Mouse (Mus musculus): ENCODE data around the gene Shmt1. TPM values are rescaled to one million over a fixed set of nuclear protein-coding genes. Genes with fewer than 3 reads are reported as not detected.

Gene Shmt1
- total RNA-seq, 4 experiments from 2014 or later = 38.4 to 111 (median 73.2) TPM

GRCm38 (mm10) chr11:60790472-60790871 lies 21.0 kb downstream of the Shmt1 start:
- DNase-seq = no peak

- no peak for DNase-seq
Observed at GRCm38 (mm10) chr11:60787595-60787994, 23.9 kb downstream of the Shmt1 start.

GRCm38 (mm10) chr11:60784179-60784922 lies 27.2 kb downstream of the Shmt1 start:
- DNase-seq = no peak

- DNase-seq = no peak
Observed at GRCm38 (mm10) chr11:60779673-60780189, 31.8 kb downstream of the Shmt1 start.

- no peak for DNase-seq
Observed at GRCm38 (mm10) chr11:60777801-60778370, 33.6 kb downstream of the Shmt1 start.

- DNase-seq = peak; percentile 84
Observed at GRCm38 (mm10) chr11:60776829-60777740, 34.4 kb downstream of the Shmt1 start, which contains the start of the genes Top3a and Smcr8. Top3a (minus strand) TSS chr11:60777365. Smcr8 (plus strand) TSS chr11:60777524.

GRCm38 (mm10) chr11:60776107-60776828 lies 35.2 kb downstream of the Shmt1 start:
- DNase-seq = no peak

GRCm38 (mm10) chr11:60775578-60775977 lies 35.9 kb downstream of the Shmt1 start:
- DNase-seq = no peak

GRCm38 (mm10) chr11:60774841-60775240 lies 36.7 kb downstream of the Shmt1 start:
- no peak for DNase-seq

- DNase-seq = no peak
Observed at GRCm38 (mm10) chr11:60774158-60774689, 37.3 kb downstream of the Shmt1 start.

GRCm38 (mm10) chr11:60772161-60772560 lies 39.4 kb downstream of the Shmt1 start:
- no peak for DNase-seq

GRCm38 (mm10) chr11:60770776-60771175 lies 40.7 kb downstream of the Shmt1 start:
- DNase-seq = no peak

- no peak for DNase-seq
Observed at GRCm38 (mm10) chr11:60769322-60769721, 42.2 kb downstream of the Shmt1 start.

- no peak for DNase-seq
Observed at GRCm38 (mm10) chr11:60766969-60767368, 44.5 kb downstream of the Shmt1 start.

- no peak for DNase-seq
Observed at GRCm38 (mm10) chr11:60761681-60762080, 49.8 kb downstream of the Shmt1 start.

- DNase-seq = no peak
Observed at GRCm38 (mm10) chr11:60755570-60755969, 55.9 kb downstream of the Shmt1 start.

- no peak for DNase-seq
Observed at GRCm38 (mm10) chr11:60740321-60740720, 71.2 kb downstream of the Shmt1 start.
